Mouse (Mus musculus): ENCODE measurements around the gene Gm39115. TPM values are rescaled to one million over a fixed set of nuclear protein-coding genes. Genes with fewer than 3 reads are reported as not detected.
"Not testable (repeated sequence)": the region's sequence is repeated elsewhere in the genome, so short reads cannot be mapped to it uniquely, and the experiment has no call there.

Gene Gm39115
- polyA plus RNA-seq, 1 experiment from 2014 or later, result not detected

DNA sequence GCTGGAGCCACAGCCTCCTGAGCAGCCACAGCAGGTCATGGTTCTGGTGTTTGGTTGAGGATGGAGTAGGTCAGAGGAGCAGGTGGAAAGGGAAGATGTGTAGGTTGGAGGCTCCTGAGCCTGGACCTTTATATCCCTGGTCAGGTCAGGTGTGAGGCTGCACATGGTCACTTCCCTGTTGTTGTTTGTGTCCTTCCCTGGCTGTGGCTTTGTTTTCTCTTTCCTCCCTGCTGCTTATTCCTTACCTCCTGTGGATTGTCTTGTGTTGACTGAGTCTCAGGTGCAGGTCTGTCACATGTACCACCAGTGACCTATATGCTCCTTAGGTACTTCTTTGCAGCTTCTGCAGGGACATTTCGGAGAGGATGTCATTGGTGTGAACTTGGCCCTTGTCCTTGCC lies 8.7 kb upstream of the Gm39115 start, which contains the start of gene Gm45337:
TSS of gene Gm45337 (minus strand) at position 101 of the 400 bp plus-strand sequence.
- Histone ChIP-seq H3K9ac (no peak within 1 kb of the TSS), H3K9me3 (no peaks in the 10 kb centered on the region), H3K36me3 (no peaks in the 10 kb centered on the region), H3K27ac (no peak within 1 kb of the TSS), H3K27me3 (peaks cover 11% of the 10 kb centered on the region), H3K4me1 (no peaks in the 10 kb centered on the region), H3K4me2 (no peak within 1 kb of the TSS), H3K4me3 (no peak within 1 kb of the TSS)
- no peak for ATAC-seq (ENCODE audit: insufficient number of reproducible peaks, insufficient read depth, low FRiP score, low TSS enrichment, low read depth)
- 74% methylated on average over 1 of the region's 1 CpGs for WGBS

DNA sequence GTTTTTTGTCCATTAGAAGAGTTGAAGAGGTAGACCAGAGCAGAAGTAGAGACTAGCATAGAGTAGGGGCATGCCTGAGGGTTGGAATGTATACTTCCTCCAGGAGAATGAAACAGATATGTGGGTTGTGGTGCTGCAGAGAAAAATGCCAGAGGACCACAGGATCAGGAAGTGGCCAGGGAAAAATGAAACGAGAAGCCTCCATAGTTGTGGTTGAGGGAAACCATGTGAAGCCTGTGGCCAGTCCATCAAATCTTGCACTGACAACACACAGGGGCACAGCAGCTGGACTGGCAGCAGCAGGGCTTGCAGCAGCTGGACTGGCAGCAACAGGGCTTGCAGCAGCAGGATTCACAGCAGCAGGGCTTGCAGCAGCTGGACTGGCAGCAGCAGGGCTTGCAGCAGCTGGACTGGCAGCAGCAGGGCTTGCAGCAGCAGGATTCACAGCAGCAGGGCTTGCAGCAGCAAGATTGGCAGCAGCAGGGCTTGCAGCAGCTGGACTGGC lies 7.7 kb upstream of the Gm39115 start:
- H3K4me3 ChIP-seq; H3K36me3 ChIP-seq; H3K4me2 ChIP-seq; H3K9ac ChIP-seq; H3K4me1 ChIP-seq; H3K9me3 ChIP-seq; H3K27ac ChIP-seq; ATAC-seq (ENCODE audit: insufficient number of reproducible peaks, insufficient read depth, low FRiP score, low TSS enrichment, low read depth): not testable (repeated sequence)
- WGBS, result 19% methylated on average over 1 of the region's 1 CpGs
- H3K27me3 ChIP-seq, result peaks cover 11% of the 10 kb centered on the region

DNA sequence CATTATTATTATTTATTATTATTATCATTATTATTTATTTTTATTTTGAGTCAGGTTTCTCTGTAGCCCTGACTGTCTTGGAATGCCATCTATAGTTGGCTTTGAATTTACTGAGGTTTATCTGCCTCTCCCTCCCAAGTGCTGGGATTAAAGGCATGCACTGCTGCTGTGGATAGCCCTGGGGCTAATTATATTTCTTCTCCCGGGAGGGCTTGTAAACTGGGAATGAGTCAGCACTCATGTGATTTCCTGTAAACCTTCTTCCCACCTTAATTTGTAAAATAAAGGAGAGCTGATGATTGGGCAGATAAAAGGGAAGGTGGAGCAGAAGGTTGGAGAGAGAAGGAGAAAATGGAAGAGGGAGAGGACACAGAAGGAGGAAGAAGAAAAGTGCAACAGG lies 4.9 kb upstream of the Gm39115 start:
- no peak for ATAC-seq (ENCODE audit: insufficient number of reproducible peaks, insufficient read depth, low FRiP score, low TSS enrichment, low read depth)
- 9% methylated on average over 1 of the region's 1 CpGs for WGBS
- H3K27ac ChIP-seq, result no peak overlapping the region
- H3K27me3 ChIP-seq, result peaks cover 11% of the 10 kb centered on the region
- no peaks in the 10 kb centered on the region for H3K36me3 ChIP-seq
- H3K9ac ChIP-seq, result no peak overlapping the region
- H3K4me2 ChIP-seq, result no peak overlapping the region
- no peaks in the 10 kb centered on the region for H3K4me1 ChIP-seq
- H3K9me3 ChIP-seq, result no peaks in the 10 kb centered on the region
- H3K4me3 ChIP-seq, result no peak overlapping the region

DNA sequence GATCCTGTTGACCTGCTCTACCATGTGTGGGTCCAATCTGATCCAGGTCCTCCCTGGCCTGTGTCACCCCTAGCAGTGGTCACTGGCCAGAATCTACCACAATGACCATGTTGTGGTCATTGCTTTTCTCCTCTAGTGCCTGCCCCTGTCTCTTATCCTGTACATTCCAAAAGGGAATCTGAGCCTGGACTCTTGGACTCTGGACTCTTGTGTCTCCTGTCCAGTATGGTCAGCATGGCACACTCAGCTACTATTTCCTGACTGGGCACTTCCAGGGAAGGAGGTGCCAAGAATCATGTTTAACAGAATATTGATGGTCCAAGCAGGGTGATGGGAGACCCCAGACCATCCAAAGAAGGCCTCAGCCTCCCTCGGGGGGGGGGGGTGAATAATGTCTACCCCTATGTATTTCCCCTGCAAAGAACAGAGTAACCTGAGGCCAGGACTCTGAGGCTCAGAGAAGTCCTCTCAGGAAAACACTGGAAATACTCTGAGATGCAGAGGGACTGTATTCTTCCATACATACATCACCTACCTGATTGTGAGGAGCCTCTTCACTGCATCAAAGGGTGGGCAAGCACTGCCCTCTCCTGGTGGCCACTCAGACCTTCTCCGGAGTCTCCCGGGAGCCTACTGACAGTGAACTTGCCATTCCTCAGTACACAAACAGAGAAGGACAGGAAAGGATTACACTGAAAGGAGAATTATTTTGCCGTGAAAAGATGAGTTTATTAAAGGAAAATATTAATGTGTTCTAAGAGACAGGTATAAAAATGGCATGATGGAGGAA lies 1.4 kb downstream of the Gm39115 start:
- 56% methylated on average over 4 of the region's 4 CpGs for WGBS
- Histone ChIP-seq H3K9ac (no peak overlapping the region), H3K4me1 (no peaks in the 10 kb centered on the region), H3K27ac (no peak overlapping the region), H3K9me3 (no peaks in the 10 kb centered on the region), H3K36me3 (no peaks in the 10 kb centered on the region), H3K4me2 (no peak overlapping the region), H3K27me3 (peaks cover 5% of the 10 kb centered on the region; the same call in 1 of the 2 replicates), H3K4me3 (no peak overlapping the region)
- ATAC-seq (ENCODE audit: insufficient number of reproducible peaks, insufficient read depth, low FRiP score, low TSS enrichment, low read depth), result no peak

DNA sequence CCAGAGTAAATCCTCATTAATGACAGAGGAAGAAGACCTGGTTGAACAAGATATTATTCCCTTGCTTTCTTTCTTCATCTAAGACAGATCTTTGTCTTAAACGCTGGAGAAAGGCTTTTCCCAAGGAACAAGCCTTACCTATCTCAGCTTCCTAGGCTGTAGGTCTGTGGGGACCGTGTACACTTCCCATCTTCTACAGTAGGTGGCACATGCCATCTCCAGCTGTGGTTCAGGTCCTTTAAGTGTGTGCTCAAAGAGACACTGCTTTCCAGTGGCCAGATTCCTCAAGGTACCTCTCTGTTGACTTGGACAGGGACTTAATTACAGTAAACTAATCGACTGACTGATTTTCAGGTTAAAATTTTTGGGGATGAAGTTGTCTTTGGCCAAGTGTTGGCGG lies 7.0 kb downstream of the Gm39115 start:
- H3K9ac ChIP-seq, result no peak overlapping the region
- no peak for ATAC-seq (ENCODE audit: insufficient number of reproducible peaks, insufficient read depth, low FRiP score, low TSS enrichment, low read depth)
- H3K27me3 ChIP-seq, result peaks cover 3% of the 10 kb centered on the region; the same call in 1 of the 2 replicates
- no peaks in the 10 kb centered on the region for H3K4me1 ChIP-seq
- no peak overlapping the region for H3K4me2 ChIP-seq
- WGBS, result 61% methylated on average over 4 of the region's 4 CpGs
- H3K36me3 ChIP-seq, result no peaks in the 10 kb centered on the region
- H3K4me3 ChIP-seq, result no peak overlapping the region
- no peak overlapping the region for H3K27ac ChIP-seq
- H3K9me3 ChIP-seq, result no peaks in the 10 kb centered on the region

DNA sequence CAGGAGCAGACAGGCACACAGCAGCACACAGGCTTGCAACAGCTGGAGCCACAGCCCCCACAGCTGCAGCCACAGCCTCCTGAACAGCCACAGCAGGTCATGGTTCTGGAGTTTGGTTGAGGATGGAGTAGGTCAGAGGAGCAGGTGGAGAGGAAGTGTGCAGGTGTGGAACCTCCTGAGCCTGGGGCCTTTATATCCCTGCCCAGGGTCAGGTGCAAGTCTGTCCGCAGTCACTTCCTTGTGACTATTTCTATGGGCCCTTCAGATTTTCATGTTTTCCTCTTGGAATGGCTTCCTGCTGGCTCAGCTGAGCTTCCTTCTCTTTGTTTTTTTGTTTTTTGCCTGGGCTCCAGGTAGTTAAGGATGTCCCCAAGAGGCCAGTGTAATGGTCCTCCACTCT lies 15.2 kb downstream of the Gm39115 start, which contains the start of gene Gm45618:
TSS of gene Gm45618 (minus strand) at position 101 of the 400 bp plus-strand sequence.
- ATAC-seq (ENCODE audit: insufficient number of reproducible peaks, insufficient read depth, low FRiP score, low TSS enrichment, low read depth); H3K4me3 ChIP-seq; H3K9me3 ChIP-seq; H3K36me3 ChIP-seq; H3K4me2 ChIP-seq; H3K4me1 ChIP-seq; H3K27ac ChIP-seq; H3K9ac ChIP-seq; H3K27me3 ChIP-seq: not testable (repeated sequence)
- 81% methylated on average over 1 of the region's 1 CpGs for WGBS

DNA sequence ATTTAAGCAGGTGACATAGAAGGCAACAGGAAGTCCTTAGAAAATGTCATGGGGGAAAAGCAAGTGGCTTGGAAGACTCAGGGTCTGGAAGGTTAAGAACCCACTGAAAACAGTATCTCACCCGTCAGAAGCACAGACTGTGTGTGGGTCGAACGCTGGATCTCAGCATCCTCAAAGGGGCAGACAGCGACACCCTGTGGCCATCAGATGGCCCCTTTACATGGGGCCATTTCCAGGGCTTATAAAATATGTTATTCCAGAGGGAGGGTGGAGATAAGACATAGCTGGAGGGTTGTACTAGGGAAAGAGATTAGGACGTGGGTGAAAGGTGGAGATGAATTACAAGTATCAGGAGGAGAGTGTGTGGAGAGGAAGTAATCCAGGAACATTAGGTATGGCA lies 16.2 kb downstream of the Gm39115 start:
- Histone ChIP-seq H3K9ac (no peak overlapping the region), H3K27me3 (no peaks in the 10 kb centered on the region; the same call in 1 of the 2 replicates), H3K4me3 (no peak overlapping the region), H3K36me3 (no peaks in the 10 kb centered on the region), H3K9me3 (no peaks in the 10 kb centered on the region), H3K27ac (no peak overlapping the region), H3K4me2 (no peak overlapping the region), H3K4me1 (no peaks in the 10 kb centered on the region)
- no peak for ATAC-seq (ENCODE audit: insufficient number of reproducible peaks, insufficient read depth, low FRiP score, low TSS enrichment, low read depth)
- WGBS, result 16% methylated on average over 5 of the region's 5 CpGs

DNA sequence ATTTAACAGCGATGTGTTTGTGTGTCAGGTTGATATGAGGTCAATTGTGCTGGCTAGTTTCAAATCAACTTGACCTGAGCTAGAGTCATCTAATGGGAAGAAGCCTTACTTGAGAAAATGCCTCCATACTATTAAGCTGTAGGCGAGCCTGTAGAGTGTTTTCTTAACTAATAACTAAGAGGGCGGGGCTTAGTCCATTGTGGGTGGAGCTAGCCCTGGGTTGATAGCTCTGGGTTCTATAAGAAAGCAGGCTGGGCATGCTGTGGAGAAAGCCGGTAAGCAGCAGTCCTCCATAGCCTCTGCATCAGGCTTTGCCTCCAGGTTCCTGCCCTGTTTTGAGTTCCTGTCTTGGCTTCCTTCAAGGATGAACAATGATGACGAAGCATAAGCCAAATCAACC lies 31.1 kb downstream of the Gm39115 start:
- Histone ChIP-seq H3K9me3 (no peaks in the 10 kb centered on the region), H3K4me2 (no peak overlapping the region), H3K36me3 (no peaks in the 10 kb centered on the region), H3K4me3 (no peak overlapping the region), H3K27me3 (peaks cover 30% of the 10 kb centered on the region), H3K4me1 (0 out of 2 replicates have a peak, but pooled peaks cover 3% of the 10 kb centered on the region), H3K27ac (no peak overlapping the region), H3K9ac (no peak overlapping the region)
- ATAC-seq (ENCODE audit: insufficient number of reproducible peaks, insufficient read depth, low FRiP score, low TSS enrichment, low read depth), result no peak
- WGBS, result 55% methylated on average over 5 of the region's 5 CpGs

DNA sequence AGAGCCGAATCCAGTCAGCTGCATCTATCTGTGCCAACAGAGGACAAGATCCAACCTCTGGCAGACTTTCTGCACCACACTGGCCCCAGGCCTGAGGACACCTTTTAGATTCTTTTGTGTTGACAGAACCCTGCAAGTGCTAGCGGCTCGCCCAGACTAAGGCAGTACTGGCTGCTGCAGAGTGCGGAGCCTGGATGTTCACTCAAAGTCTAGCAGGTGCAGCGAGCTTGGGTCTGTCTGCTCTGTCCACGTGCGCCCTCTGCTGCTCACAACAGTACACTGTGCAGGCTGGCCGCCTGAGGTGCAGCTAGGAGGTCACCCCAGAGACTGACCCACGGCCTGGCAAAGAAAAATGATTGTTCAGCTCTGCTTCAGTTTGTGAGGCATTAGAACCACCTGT lies 38.1 kb downstream of the Gm39115 start:
- 10% methylated on average over 9 of the region's 9 CpGs for WGBS
- peak; percentile 62; the same call in 1 of the 2 replicates for ATAC-seq (ENCODE audit: insufficient number of reproducible peaks, insufficient read depth, low FRiP score, low TSS enrichment, low read depth)

DNA sequence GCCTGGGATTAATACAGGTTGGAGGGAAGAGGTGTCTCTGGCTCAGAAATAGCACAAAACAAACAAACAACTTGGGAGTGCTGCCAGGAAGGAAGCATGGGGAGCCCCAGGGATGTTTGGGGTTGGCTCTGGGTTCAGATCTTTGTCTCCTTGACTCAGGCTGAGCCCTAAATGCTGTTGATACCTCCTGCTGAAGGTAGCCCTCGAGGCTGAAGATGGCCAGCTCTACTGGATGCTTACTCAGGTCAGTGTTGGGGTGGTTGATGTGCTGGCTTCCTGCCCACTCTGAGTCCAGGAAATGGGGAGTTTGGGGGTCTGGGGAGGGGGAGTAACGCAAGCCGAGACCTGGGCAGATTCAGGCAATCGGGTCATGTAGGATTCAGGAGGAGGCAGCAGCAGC lies 39.1 kb downstream of the Gm39115 start:
- peaks cover 85% of the 10 kb centered on the region for H3K27me3 ChIP-seq
- H3K27ac ChIP-seq, result no peak overlapping the region
- no peak overlapping the region for H3K4me2 ChIP-seq
- WGBS, result 57% methylated on average over 4 of the region's 4 CpGs
- H3K9me3 ChIP-seq, result no peaks in the 10 kb centered on the region
- no peaks in the 10 kb centered on the region for H3K36me3 ChIP-seq
- H3K9ac ChIP-seq, result no peak overlapping the region
- H3K4me3 ChIP-seq, result no peak overlapping the region
- ATAC-seq (ENCODE audit: insufficient number of reproducible peaks, insufficient read depth, low FRiP score, low TSS enrichment, low read depth), result no peak
- peaks cover 14% of the 10 kb centered on the region for H3K4me1 ChIP-seq

More for the DNA sequence above, 38.1 kb downstream of the Gm39115 start:
- Histone ChIP-seq H3K36me3 (no peaks in the 10 kb centered on the region), H3K4me1 (peaks cover 14% of the 10 kb centered on the region), H3K9ac (no peak overlapping the region), H3K4me3 (no peak overlapping the region), H3K9me3 (no peaks in the 10 kb centered on the region), H3K27me3 (peaks cover 74% of the 10 kb centered on the region), H3K27ac (no peak overlapping the region), H3K4me2 (no peak overlapping the region)

DNA sequence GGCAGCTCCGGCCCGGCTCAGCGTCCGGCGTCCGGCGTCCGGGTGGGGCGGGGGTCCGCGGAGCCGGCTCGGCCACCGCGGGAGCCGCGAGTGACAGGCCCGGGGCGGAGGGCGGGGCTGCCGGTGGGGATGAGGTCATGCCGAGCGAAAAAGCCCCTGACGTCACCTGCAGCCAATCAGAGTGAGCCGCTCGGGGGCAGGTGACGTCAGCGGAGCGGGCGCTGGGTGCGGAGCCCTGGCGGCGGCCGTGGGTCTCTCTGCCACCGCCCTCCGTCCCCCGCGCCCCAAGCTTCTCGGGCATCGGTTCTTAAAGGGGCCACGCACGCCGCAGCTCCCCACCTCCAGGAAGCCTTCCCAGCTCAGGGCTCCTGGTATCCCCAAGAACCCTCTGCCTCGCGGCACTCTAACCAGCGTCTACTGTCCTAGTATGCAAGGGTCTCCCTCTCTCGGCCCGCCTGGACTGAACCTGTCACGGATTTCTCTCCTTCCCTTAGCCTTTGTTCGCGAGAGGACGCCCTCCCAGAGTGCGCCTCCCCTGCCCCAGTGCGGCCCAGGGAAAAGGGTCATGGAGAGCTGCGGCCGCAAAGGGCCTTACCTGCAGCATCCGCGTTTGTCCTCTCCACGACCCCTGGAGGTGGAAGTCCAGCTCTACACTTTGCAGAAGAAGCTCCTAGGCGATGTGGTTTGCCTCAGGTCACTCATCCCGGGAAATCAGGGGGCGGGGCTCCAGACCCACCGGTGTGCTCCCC lies 40.5 kb downstream of the Gm39115 start, which contains the start of gene Dusp8:
TSS of gene Dusp8 (minus strand) at position 661 of the 749 bp plus-strand sequence.
- WGBS, result under 1% methylated on average over 53 of the region's 63 CpGs
- H3K4me3 ChIP-seq, result peak within 1 kb of the TSS; percentile 70
- peaks cover 14% of the 10 kb centered on the region for H3K4me1 ChIP-seq
- no peaks in the 10 kb centered on the region for H3K36me3 ChIP-seq
- ATAC-seq (ENCODE audit: insufficient number of reproducible peaks, insufficient read depth, low FRiP score, low TSS enrichment, low read depth), result peak; percentile 68; the same call in 1 of the 2 replicates
- peaks cover 98% of the 10 kb centered on the region for H3K27me3 ChIP-seq
- H3K27ac ChIP-seq, result no peak within 1 kb of the TSS
- H3K9ac ChIP-seq, result peak within 1 kb of the TSS; percentile 72
- H3K9me3 ChIP-seq, result no peaks in the 10 kb centered on the region
- H3K4me2 ChIP-seq, result peak within 1 kb of the TSS; percentile 95

Measured in embryonic facial prominence, embryonic 13.5 days (tissue).